Mouse (Mus musculus): ENCODE results near the gene Serpina1e. TPM values are rescaled to one million over a fixed set of nuclear protein-coding genes. Genes with fewer than 3 reads are reported as not detected.

Gene Serpina1e
- polyA plus RNA-seq, 1 experiment from 2014 or later, result 377 TPM

Other genes starting within 250 kb of the Serpina1e start
- 369 and 460 TPM in 2 replicates for gene Serpina1d, start 185.4 kb downstream of the Serpina1e start, polyA plus RNA-seq (2015; fragmentation: Nextera tagmentation; extraction: Ambion mirVana)
- gene Serpina1b, start 128.6 kb downstream of the Serpina1e start, polyA plus RNA-seq (2015; fragmentation: Nextera tagmentation; extraction: Ambion mirVana), result 949 and 1,166 TPM in 2 replicates
- 688 and 858 TPM in 2 replicates for gene Serpina1a, start 95.4 kb downstream of the Serpina1e start, polyA plus RNA-seq (2015; fragmentation: Nextera tagmentation; extraction: Ambion mirVana)
- 365 and 458 TPM in 2 replicates for gene Serpina1c, start 54.1 kb downstream of the Serpina1e start, polyA plus RNA-seq (2015; fragmentation: Nextera tagmentation; extraction: Ambion mirVana)
- 17.1 and 23.8 TPM in 2 replicates for gene Serpina11, start 31.0 kb upstream of the Serpina1e start, polyA plus RNA-seq (2015; fragmentation: Nextera tagmentation; extraction: Ambion mirVana)
- not detected in 2 replicates for gene Serpina9, start 54.8 kb upstream of the Serpina1e start, polyA plus RNA-seq (2015; fragmentation: Nextera tagmentation; extraction: Ambion mirVana)
- 0.05 and 0.08 TPM in 2 replicates for gene Serpina12, start 85.5 kb upstream of the Serpina1e start, polyA plus RNA-seq (2015; fragmentation: Nextera tagmentation; extraction: Ambion mirVana)
- 0.08 and 0.23 TPM in 2 replicates for gene Serpina5, start 142.1 kb upstream of the Serpina1e start, polyA plus RNA-seq (2015; fragmentation: Nextera tagmentation; extraction: Ambion mirVana)
- gene Serpina3a, start 153.7 kb upstream of the Serpina1e start, polyA plus RNA-seq (2015; fragmentation: Nextera tagmentation; extraction: Ambion mirVana), result 0.09 TPM in 1 of 2 replicates, not detected in the other
- 0.13 and 0.24 TPM in 2 replicates for gene Serpina3b, start 169.0 kb upstream of the Serpina1e start, polyA plus RNA-seq (2015; fragmentation: Nextera tagmentation; extraction: Ambion mirVana)
- not detected in 2 replicates for gene Serpina3c, start 194.9 kb upstream of the Serpina1e start, polyA plus RNA-seq (2015; fragmentation: Nextera tagmentation; extraction: Ambion mirVana)

All from liver, embryonic 15.5 days (tissue).